Mouse (Mus musculus) left cerebral cortex, adult 9 months (tissue): Measurements from ENCODE around the gene Slc12a8.

Experiments used
- DNase-seq, 2 experiments: peaks; one replicate each; pipeline ENCODE4 v3.0.0; 2022; ENCODE audit warnings: low spot score in 2 of 2

The Slc12a8 gene

GRCm38 (mm10) chr16:33582495-33582894, 65.4 kb downstream of the Slc12a8 start:
- DNase-seq: no peak

GRCm38 (mm10) chr16:33583333-33583732, 66.2 kb downstream of the Slc12a8 start:
- no peak for DNase-seq

DNA sequence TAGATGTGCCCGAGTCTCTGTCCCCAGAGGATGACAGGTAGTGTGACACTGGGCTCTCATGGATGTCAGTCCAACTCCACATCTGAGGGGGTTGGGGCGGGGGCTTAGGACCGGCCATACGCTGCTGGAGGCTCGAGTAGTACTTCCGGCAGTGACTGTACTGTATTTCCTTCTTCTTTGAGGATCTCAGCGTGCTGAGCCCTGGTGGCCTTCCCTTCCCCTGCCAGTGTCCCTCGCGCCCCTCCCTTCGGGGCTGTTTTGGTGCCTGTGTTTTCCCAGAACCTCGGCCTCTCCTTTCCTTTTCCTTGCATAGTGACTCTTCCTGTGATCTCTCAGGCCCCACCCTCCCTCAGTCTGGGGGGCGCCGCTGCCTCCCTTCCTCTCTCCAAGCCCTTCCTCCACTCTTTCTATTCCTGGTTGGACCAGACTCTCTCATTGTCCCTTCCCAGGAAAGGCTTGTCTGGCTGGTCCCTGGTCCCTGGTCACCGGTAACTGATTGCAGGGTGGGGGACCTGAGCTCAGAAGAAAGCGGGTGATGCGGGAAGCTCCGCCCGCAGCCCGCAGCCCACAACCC, 66.8 kb downstream of the Slc12a8 start:
- DNase-seq: no peak

DNA sequence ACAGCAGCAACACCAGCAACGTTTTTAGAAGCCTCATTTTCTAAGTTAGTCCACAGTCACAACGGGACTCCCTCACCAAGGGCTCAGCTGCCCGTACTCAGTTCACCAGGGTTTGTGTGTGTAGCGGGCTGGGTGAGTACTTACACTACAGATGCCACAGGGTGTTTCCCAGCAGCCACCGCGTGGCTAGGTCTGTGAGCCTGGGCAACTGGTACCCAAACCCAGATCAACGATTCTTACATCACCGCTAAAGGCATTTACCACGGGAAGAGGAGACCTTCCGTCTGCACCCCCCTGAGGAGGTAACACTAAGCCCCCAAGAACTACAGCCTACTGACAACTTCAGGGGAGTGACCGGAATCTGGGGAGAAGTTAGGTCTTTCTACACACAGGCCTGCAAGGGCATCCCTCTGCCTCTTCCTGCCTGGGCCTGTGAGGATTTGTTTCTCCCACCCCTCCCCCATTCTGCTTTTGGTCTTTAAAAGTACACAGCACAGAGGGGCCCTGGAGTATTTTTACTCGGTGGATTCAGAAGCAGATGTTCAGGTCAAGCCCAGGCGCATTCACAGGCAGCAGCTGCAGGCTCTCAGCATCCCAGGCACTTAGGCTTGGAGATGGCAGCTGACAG, 67.4 kb downstream of the Slc12a8 start:
- DNase-seq: no peak

DNA sequence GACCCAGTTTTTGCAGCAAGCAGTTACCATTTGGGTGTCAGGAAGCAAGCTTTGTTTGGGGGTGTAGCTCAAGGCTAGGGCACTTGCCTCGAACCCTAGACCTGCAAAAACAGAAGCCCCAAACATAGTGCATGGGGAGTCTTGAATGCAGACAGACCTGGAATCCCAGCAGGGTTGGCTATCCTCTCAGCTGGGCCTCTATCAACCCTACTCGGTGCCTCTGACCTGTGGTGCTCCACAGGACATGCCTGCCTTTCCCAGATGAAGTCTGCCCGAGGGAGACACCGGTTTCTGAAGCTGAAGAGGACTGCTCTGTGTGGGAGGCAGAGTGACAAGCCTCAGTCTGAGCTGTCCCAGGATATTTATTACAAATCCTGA, 67.9 kb downstream of the Slc12a8 start:
- no peak for DNase-seq

DNA sequence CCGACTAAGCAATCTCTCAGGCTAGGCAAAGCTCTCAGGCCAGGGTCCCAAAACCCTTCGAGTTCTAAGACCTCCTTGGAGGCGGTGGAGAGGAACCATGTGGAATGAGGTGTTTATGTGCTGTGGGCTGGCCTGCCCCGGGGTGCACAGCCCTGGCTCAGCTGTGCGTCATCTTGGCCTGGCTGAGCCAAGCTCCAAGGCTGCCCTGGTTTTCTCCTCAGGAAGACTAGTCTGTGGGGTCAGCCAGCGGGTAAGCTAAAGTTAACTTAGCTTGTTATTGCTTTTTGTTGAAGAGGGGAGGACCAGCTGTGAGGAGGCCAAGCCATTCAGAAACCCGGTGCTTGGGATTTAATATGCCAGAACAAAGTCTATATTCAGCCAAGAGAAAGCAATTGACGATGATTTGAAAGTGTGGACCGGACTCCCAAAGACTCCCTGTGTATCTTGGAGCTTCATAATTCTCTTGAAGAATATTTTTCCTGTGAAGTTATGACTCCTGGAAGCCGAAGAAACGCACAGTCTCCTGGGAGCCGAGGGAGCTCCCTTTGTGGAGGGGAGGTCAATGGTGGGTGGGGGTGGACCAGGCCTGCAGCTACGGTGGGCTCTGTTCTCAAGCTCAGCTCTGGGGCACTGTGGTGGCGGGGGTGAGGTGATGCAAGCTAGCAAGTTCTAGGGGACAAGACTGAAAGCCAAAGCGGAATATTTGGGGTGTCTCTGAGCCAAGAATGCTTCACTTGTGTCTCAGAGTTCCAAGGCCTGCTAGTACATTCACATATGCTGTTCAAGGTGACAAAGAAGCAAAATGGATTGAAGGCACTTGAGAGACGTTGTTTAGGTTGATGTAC, 70.4 kb downstream of the Slc12a8 start:
- no peak for DNase-seq

- no peak for DNase-seq
Observed at GRCm38 (mm10) chr16:33588845-33589244, 71.7 kb downstream of the Slc12a8 start.

DNA sequence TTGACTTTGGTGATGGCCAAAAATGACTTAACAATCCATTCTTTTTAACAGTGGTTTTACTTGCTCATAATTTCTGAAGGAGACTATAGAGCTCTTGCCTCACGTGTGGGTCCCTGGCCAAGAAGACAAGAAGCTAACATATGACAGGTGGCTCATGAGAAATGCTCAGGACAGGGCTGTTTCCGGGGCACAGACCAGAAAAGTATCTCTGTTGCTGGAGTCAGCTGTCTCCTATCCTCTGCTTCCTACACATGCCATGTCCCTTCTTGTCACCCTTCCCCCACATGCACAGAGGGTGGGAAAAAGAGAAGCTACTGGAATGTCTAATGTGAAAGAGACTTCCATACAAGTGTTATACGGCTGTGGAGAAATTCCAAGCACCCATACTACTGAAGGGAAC, 73.3 kb downstream of the Slc12a8 start:
- DNase-seq: no peak

DNA sequence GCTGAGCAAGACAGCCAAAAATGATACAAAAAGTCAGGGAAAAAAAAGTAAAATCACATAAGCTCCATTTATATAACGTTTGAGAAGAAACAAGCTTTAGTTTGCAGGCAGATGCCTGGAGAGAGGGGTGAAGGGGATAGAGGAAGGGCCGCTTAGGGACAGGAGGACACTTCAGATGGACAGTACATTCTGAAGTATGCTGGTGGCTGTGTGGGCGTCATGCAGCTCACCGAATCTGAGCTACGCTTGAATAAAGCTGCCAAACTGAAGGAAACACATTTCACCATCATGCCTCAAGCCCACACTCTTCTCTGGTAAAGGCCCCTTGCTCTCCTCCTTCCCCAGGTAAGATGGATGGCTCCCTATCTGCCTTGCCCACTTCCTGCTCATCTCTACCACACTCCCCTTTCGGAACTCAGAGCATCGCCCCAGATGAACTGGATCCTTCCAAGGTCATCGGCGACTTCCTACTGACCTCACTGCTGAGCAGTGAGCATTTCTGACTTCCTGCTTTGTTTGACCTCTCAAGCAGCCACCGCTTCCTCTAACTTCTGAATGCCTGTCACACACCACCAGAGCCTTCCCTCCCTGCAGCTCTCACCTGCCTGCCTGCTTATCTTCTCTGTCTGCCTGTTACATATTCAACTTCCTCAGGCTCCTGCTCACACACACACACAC, 74.4 kb downstream of the Slc12a8 start:
- DNase-seq: no peak

DNA sequence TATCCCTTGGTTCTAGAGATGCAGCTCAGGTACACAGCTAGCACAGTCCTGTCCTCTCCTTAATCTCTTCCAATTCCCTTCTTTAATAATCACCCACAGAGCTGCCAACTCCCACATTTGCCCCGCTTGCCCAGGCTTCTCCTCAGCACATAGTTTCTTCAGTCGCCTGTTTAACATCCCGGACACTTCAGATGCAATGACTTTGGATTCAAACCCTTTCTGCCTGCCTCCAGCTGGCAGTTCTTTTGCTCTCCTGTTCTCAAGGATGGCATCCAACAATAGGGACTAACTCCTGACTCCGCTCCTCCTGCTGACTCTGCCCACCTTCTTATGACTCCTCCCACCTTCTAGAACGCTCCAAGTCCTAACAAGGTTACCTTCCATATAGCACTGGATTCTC, 75.2 kb downstream of the Slc12a8 start:
- no peak for DNase-seq

- DNase-seq: no peak
Observed at GRCm38 (mm10) chr16:33593467-33593866, 76.3 kb downstream of the Slc12a8 start.

DNA sequence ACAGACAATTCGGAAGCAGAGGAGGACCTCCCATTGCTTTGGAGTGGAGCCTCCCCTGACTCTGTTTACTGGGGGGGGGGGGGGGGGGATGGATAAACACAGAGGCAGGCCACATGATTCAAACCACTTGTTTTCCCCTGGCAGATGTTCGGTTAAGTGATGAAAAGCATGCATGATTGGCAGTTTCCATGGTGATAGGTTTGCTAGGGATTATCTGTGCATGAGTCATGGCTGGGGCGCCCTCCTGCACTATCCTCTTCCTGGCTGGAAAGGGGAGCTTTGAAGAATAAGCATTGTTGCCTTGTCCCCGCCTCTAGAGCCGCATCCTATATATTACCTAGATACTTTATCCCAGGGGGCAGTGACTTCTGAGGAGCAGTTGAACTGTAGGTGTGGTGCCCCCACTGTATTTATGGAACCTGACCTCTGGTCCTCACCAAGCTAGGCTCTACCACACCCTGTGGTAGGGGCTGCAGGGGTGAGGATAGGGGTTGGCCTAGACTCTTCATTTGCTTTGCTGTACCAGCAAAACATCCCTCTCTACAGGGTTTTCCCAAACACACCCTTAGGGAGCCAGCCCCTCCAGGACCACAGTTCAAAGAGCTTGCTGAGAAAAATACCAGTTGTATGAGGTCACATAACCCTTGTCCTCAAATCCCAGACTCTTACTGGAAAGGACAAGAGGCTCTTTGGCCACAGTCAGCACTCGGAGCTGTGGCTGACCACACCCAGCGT, 77.1 kb downstream of the Slc12a8 start:
- DNase-seq: no peak

DNA sequence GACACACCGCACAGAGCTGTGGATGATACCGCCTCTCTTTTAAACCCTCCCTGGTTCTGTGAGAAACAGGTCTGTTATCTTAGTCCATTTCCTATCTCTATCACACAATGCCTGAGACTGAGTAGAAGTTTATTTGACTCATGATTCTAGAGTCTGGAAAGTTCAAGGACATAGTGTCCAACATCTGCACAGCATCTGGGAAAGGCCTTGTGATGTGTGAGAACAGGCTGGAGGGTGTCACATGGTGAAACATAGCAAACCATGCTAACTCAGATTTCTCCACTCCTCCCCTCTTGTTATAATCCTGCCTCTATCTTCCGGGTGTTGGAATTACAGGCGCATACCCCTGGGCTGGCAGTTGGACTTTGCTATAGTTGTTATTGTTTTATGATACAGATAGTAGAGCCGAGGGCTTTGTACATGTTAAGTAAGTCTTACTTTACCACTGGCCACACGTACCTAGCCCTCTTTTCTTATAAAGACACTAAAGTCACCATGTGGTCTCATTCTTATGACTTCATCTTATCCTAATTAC, 78.2 kb downstream of the Slc12a8 start:
- DNase-seq: no peak

DNA sequence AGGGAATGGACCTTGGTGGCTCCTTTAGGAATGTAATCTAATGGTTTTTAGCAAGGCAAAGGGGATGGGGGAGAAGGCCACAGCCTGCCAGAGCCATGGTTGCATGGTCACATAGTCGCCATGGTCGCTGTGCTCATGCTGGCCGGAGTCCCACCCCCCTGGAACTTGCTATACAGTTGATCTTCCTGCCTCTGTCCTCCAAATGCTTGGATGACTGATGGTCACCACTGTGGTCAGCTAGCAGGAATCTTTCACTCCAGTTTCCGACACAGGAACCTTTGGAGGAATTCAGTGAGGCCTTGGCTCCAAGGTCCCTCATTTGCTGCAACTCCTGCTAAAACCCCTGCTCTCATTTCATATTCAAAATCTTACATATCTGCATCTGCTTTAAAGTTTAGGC, 79.1 kb downstream of the Slc12a8 start:
- no peak for DNase-seq

DNA sequence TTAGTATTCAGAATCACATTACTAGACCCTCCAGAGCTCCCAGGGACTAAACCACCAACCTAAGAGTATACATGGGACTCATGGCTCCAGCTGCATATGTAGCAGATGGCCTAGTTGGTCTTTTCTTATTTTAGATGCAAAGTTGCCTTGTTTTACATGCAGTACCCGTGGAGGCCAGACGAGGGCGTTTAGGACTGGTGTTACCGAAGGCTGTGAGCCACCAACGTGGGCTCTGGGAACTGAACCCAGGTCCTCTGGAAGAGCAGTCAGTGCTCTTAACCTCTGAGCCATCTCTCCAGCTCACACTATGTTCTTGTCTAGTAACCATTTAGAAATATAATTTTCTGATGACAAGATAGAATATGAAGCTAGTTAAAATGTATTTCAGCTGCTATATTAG, 83.1 kb downstream of the Slc12a8 start:
- no peak for DNase-seq

DNA sequence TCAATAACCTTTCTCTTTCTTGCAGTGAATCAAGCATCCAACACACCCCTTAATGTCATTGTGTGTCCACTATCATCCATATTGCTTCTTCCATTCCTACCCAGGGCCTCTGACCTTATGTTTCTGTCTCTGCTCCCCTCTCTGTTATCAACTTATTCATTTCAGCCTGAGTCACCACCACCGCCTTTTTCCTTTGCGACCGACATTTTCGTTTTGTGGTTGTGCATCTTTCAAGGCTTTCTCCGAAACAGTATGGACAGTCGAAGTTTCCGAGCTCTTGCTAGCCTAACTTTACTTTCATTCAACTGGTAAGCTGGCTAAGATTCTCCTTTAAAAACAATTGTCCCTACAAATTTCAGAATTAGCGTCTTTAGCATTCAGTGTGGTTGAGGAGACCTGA, 84.2 kb downstream of the Slc12a8 start:
- DNase-seq: no peak

DNA sequence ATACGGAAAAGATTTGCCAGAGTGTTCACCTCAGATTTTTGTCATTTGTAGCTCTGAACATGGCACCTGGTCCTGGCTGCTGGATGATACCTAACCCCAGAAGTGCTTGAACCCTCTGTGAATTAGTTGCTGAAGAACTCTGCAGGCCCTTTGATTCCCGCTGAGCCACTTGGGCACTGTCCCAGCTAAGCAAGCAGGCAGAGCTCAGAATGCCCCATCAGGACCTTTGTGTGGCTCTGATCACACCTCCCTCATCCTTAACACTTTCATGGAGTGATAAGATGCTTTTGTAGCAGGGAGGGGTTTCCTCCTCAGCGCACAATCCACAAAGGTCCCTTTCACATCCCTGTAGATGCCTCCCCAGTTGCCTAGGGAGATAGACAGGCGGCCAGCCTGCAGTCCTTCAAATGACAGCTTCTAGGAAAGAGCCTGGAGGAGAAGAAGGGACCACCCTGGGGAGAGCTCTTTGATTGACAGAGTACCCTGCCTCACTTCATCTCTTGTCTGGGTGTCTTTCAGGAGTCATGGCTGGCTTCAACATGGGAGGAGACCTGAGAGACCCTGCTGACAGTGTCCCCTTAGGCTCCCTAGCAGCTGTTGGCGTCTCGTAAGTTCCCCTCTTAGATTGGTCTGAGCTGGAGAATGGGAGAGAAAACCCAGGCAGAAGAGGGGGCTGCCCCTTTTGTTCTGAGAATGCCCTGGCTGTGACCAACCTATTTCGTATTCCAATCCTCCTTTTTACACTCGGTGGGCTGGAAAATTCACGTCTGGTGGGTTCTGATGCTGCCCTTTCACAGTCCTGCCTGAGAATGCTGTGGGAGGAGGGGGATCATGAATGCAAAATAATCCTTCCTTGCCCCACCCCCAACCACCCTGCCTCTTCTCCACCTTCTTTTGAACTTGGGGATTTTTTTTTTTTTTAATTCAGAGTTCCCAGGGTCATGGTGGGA, 88.8 kb downstream of the Slc12a8 start:
- no peak for DNase-seq

- no peak for DNase-seq
Observed at GRCm38 (mm10) chr16:33606691-33607532, 89.8 kb downstream of the Slc12a8 start.

GRCm38 (mm10) chr16:33609554-33609953, 92.4 kb downstream of the Slc12a8 start:
- DNase-seq: no peak

- no peak for DNase-seq
Observed at GRCm38 (mm10) chr16:33610466-33610865, 93.3 kb downstream of the Slc12a8 start.
